Mouse (Mus musculus) midbrain, embryonic 16.5 days (tissue): ENCODE results near the gene Olfr94. TPM values are rescaled to one million over a fixed set of nuclear protein-coding genes. Genes with fewer than 3 reads are reported as not detected.

Source experiments
- ATAC-seq: fragments of 200-750 bp; cut with Nextera tagmentation; 2 replicates; pipeline ENCODE4 v1.8.0; 2017; ENCODE audit warnings: moderate TSS enrichment
- H3K27ac ChIP-seq: fragments of 300-500 bp; sonication (generic); 2 replicates; pipeline ENCODE4 v1.5.1; 2014; ENCODE audit warnings: mild to moderate bottlenecking, low read length, mixed read lengths
- H3K27me3 ChIP-seq: fragments of 300-500 bp; sonication (generic); 2 replicates; pipeline ENCODE4 v1.6.1; 2014; ENCODE audit warnings: low read depth, low read length, mixed read lengths; ENCODE audit not compliant: control insufficient read depth, insufficient read depth
- H3K36me3 ChIP-seq: fragments of 300-500 bp; sonication (generic); 2 replicates; pipeline ENCODE4 v1.6.1; 2014; ENCODE audit warnings: mild to moderate bottlenecking, low read length, moderate library complexity, mixed read lengths; ENCODE audit not compliant: control insufficient read depth, insufficient read depth
- H3K4me1 ChIP-seq: fragments of 300-500 bp; sonication (generic); 2 replicates; pipeline ENCODE4 v1.6.1; 2014; ENCODE audit warnings: mild to moderate bottlenecking, low read length, mixed read lengths; ENCODE audit not compliant: control insufficient read depth, insufficient read depth
- H3K4me2 ChIP-seq: fragments of 300-500 bp; sonication (generic); 2 replicates; pipeline ENCODE4 v1.6.1; 2014; ENCODE audit warnings: mild to moderate bottlenecking, low read length, mixed read lengths
- H3K4me3 ChIP-seq: fragments of 300-500 bp; sonication (generic); 2 replicates; pipeline ENCODE4 v1.5.1; 2014; ENCODE audit warnings: low read depth, mild to moderate bottlenecking, low read length, moderate library complexity, mixed read lengths
- H3K9ac ChIP-seq: fragments of 300-500 bp; sonication (generic); 2 replicates; pipeline ENCODE4 v1.6.1; 2014; ENCODE audit warnings: low read depth, low read length, mixed read lengths
- H3K9me3 ChIP-seq: fragments of 300-500 bp; sonication (generic); replicated peaks from 2 replicates; pipeline ENCODE4 v1.6.1; 2014; ENCODE audit warnings: mild to moderate bottlenecking, low read length, mixed read lengths; ENCODE audit not compliant: control insufficient read depth, poor library complexity, severe bottlenecking
- WGBS: fragments of 180-500 bp; shearing (Covaris S2); extraction: QIAGEN DNeasy Blood & Tissue Kit; methylation state at CpG from one replicate; pipeline ENCODE4 v1.1.7; 2014; 5-methylcytosine and 5-hydroxymethylcytosine counted together
- polyA plus RNA-seq: library from polyadenylated mRNA; unstranded; fragments of >200 nt; fragmentation: Nextera tagmentation; extraction: Ambion mirVana; gene quantifications from 2 replicates; pipeline ENCODE4 v1.2.1, GENCODE M21; 2015

Olfr94 gene
- polyA plus RNA-seq, 1 experiment from 2014 or later: not detected

- Histone ChIP-seq H3K4me1 (no peaks in the 10 kb centered on the region), H3K9ac (no peak within 1 kb of the TSS), H3K9me3 (0 out of 2 replicates have a peak, but pooled peaks cover 2% of the 10 kb centered on the region), H3K36me3 (no peaks in the 10 kb centered on the region), H3K27ac (no peak within 1 kb of the TSS), H3K4me2 (no peak within 1 kb of the TSS), H3K4me3 (no peak within 1 kb of the TSS), H3K27me3 (no peaks in the 10 kb centered on the region)
- 85% methylated on average over 3 of the region's 3 CpGs for WGBS
- no peak for ATAC-seq
Observed at GRCm38 (mm10) chr17:37213018-37213417, 12.2 kb upstream of the Olfr94 start, which contains the start of gene Olfr95. Gene Olfr95 (minus strand): TSS chr17:37213118.

- ATAC-seq: peak; percentile 88
- WGBS: 16% methylated on average over 40 of the region's 40 CpGs
- H3K27ac ChIP-seq: no peak overlapping the region
- no peaks in the 10 kb centered on the region for H3K36me3 ChIP-seq
- no peaks in the 10 kb centered on the region for H3K9me3 ChIP-seq
- H3K4me2 ChIP-seq: peak overlapping the region; percentile 63
- no peaks in the 10 kb centered on the region; the same call in 1 of the 2 replicates for H3K27me3 ChIP-seq
- H3K4me1 ChIP-seq: no peaks in the 10 kb centered on the region
- peak overlapping the region; percentile 44 for H3K4me3 ChIP-seq
- peak overlapping the region; percentile 67 for H3K9ac ChIP-seq
Observed at GRCm38 (mm10) chr17:37210884-37211768, 10.3 kb upstream of the Olfr94 start.

GRCm38 (mm10) chr17:37203917-37204236 lies 3.1 kb upstream of the Olfr94 start:
- Histone ChIP-seq H3K27ac (no peak overlapping the region), H3K9me3 (no peaks in the 10 kb centered on the region), H3K27me3 (no peaks in the 10 kb centered on the region; the same call in 1 of the 2 replicates), H3K4me3 (no peak overlapping the region), H3K36me3 (no peaks in the 10 kb centered on the region), H3K4me2 (no peak overlapping the region), H3K9ac (no peak overlapping the region), H3K4me1 (no peaks in the 10 kb centered on the region)
- ATAC-seq: peak; percentile 77; the same call in 1 of the 2 replicates
- WGBS: 27% methylated on average over 3 of the region's 3 CpGs

DNA sequence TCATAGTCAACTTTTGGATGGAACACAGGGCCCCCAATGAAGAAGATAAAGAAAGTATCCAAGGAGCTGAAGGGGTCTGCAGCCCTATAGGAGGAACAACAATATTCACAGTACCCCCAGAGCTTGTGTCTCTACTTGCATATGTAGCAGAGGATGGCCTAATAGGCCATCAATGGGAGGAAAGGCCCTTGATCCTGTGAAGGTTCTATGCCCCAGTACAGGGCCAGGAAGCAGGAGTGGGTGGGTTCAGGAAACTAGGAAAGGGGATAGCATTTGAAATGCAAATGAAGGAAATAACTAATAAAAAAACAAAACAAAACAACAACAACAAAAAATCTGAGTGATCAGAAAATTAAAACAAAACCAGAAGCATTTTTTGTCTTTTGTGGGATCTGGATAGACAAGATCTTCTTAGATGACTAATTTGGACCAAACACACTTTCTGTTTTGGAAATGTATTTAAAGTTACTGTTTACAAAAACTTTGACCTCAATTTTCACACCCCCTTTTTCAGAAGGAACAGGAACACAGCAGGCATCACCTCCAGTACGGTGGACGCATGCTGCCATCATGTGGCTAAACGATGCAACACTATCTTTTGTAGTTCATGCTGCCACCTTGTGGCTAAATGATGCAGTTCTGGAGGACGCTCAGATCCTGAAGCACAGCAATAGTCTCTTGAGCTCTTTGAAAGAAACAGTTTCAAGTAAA lies 2.6 kb upstream of the Olfr94 start:
- H3K4me3 ChIP-seq: no peak overlapping the region
- no peak overlapping the region for H3K4me2 ChIP-seq
- ATAC-seq: peak; percentile 88

DNA sequence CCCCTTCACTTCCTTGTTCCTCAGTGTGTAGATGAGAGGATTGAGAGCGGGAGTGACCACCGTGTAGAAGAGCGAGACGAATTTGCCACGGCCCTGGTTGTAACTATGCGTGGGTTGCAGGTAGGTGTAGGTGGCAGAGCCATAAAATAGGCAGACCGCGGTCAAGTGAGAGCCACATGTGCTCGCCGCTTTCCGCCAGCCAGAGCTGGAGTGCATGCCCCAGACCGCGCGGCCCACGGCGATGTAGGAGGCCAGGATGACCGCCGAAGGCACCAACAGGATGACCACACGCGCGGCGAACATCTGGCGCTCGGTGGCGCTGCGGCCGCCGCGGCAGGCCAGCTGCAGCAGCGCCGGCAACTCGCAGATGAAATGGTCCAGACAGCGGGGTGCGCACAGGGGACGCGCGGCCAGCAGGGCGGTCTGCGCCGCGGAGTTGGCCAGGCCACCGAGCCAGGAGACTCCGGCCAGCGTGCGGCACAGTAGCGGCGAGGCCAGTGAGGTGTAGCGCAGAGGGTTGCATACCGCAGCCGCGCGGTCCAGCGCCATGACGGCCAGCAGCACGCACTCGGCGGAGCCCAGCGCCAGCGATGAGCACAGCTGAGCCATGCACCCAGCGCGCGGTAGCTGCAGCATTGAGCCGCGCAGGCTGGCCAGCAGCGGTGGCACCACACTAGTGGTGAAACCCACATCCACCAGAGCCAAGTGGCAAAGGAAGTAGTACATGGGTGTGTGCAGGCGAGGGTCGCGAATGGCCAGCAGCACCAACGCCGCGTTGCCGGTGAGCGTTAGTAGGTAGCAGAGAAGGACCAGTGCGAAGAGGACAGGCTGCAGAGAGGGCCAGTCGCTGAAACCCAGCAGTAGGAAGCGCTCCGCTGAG lies 3.7 kb downstream of the Olfr94 start:
- Histone ChIP-seq H3K9me3 (no peaks in the 10 kb centered on the region), H3K4me3 (peak overlapping the region; percentile 72), H3K27me3 (peaks cover 3% of the 10 kb centered on the region; the same call in 1 of the 2 replicates), H3K36me3 (no peaks in the 10 kb centered on the region), H3K9ac (peak overlapping the region; percentile 85), H3K4me2 (peak overlapping the region; percentile 65), H3K27ac (peak overlapping the region; percentile 84), H3K4me1 (peaks cover 14% of the 10 kb centered on the region)
- under 1% methylated on average over 77 of the region's 77 CpGs for WGBS
- peak; percentile 94 for ATAC-seq

More for the DNA sequence above, 2.6 kb upstream of the Olfr94 start:
- Histone ChIP-seq H3K27me3 (peaks cover under 1% of the 10 kb centered on the region; the same call in 1 of the 2 replicates), H3K4me1 (no peaks in the 10 kb centered on the region), H3K27ac (no peak overlapping the region), H3K9me3 (no peaks in the 10 kb centered on the region), H3K9ac (no peak overlapping the region), H3K36me3 (no peaks in the 10 kb centered on the region)
- under 1% methylated on average over 4 of the region's 4 CpGs for WGBS

DNA sequence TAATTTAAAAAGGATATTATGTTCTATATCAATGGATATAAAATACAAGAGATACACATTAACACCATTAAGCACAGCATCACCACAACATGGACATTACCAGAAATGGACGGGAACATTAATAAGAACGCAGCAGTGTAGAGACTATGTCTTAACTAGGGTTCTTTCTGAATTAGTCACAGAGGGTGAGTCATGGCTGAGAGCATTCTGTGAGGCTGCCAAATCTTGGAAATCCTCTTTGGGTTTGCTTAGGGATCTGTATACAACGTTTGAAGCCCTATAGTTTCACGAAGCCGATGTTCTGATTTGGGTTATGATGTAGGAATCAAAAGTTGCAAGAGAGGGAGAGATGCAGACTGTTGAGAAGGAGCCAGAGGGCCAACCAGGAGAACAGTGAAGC lies 6.0 kb downstream of the Olfr94 start:
- H3K4me2 ChIP-seq: no peak overlapping the region
- 91% methylated on average over 5 of the region's 5 CpGs for WGBS
- peaks cover 3% of the 10 kb centered on the region; the same call in 1 of the 2 replicates for H3K27me3 ChIP-seq
- no peak overlapping the region for H3K27ac ChIP-seq
- no peak overlapping the region for H3K9ac ChIP-seq
- H3K4me1 ChIP-seq: peaks cover 14% of the 10 kb centered on the region
- H3K4me3 ChIP-seq: no peak overlapping the region
- no peaks in the 10 kb centered on the region for H3K36me3 ChIP-seq
- H3K9me3 ChIP-seq: no peaks in the 10 kb centered on the region
- no peak for ATAC-seq

- WGBS: 88% methylated on average over 2 of the region's 2 CpGs
Observed at GRCm38 (mm10) chr17:37193656-37194055, 7.1 kb downstream of the Olfr94 start, which contains the start of gene Ubd. Gene Ubd (plus strand): TSS chr17:37193892.

DNA sequence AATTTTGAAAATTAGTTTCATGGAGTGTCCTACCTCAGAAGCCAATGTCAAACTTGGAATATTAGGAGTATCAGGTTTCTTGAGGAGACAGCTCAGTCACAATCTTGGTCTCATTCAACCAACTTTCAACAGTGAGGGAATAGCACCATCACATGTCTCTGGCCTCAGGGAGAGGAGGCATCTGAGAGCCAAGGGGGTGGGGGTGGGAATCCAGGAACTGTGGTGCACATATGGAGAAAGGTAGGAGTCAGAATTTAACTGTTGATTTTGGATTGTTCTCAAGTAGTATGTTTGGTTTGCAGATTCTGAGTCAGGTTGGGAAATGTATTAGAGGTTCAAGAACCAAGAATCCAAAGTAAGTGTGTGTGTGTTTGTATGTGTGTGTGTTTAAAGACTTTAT lies 7.8 kb downstream of the Olfr94 start:
- Histone ChIP-seq H3K4me3 (no peak overlapping the region), H3K9ac (no peak overlapping the region), H3K27me3 (no peaks in the 10 kb centered on the region), H3K27ac (no peak overlapping the region), H3K4me2 (no peak overlapping the region), H3K36me3 (no peaks in the 10 kb centered on the region), H3K4me1 (peaks cover 12% of the 10 kb centered on the region), H3K9me3 (no peaks in the 10 kb centered on the region)
- no peak for ATAC-seq

More at GRCm38 (mm10) chr17:37193656-37194055, 7.1 kb downstream of the Olfr94 start, which contains the start of gene Ubd:
- Histone ChIP-seq H3K4me1 (peaks cover 14% of the 10 kb centered on the region), H3K9ac (no peak within 1 kb of the TSS), H3K4me3 (no peak within 1 kb of the TSS), H3K4me2 (no peak within 1 kb of the TSS), H3K27me3 (0 out of 2 replicates have a peak, but pooled peaks cover 3% of the 10 kb centered on the region), H3K27ac (no peak within 1 kb of the TSS), H3K9me3 (no peaks in the 10 kb centered on the region), H3K36me3 (no peaks in the 10 kb centered on the region)
- no peak for ATAC-seq
